Mouse (Mus musculus): ENCODE measurements around the gene Ccdc120.

The Ccdc120 gene

GRCm38 (mm10) chrX:7696954-7697381 lies 53.7 kb downstream of the Ccdc120 start, which contains the start of gene Gpkow:
Gene Gpkow, plus strand, starts transcription at chrX:7697131.
- DNase-seq (ENCODE audit: low read depth, low spot score) = peak; percentile 94

- DNase-seq (ENCODE audit: low read depth, low spot score) = no peak
These were observed 54.2 kb downstream of the Ccdc120 start for GRCm38 (mm10) chrX:7696520-7696919.

- DNase-seq (ENCODE audit: low read depth, low spot score) = no peak
These were observed 57.8 kb downstream of the Ccdc120 start for GRCm38 (mm10) chrX:7692862-7693261.

- no peak for DNase-seq (ENCODE audit: low read depth, low spot score)
These were observed 60.2 kb downstream of the Ccdc120 start for GRCm38 (mm10) chrX:7690486-7690885.

GRCm38 (mm10) chrX:7688321-7688720 lies 62.4 kb downstream of the Ccdc120 start:
- DNase-seq (ENCODE audit: low read depth, low spot score) = no peak
